Mouse (Mus musculus): ENCODE results near the gene Slc46a1.
A peak's percentile ranks its signal among the peaks of the same experiment; 100 is the strongest.

Slc46a1 gene

DNA sequence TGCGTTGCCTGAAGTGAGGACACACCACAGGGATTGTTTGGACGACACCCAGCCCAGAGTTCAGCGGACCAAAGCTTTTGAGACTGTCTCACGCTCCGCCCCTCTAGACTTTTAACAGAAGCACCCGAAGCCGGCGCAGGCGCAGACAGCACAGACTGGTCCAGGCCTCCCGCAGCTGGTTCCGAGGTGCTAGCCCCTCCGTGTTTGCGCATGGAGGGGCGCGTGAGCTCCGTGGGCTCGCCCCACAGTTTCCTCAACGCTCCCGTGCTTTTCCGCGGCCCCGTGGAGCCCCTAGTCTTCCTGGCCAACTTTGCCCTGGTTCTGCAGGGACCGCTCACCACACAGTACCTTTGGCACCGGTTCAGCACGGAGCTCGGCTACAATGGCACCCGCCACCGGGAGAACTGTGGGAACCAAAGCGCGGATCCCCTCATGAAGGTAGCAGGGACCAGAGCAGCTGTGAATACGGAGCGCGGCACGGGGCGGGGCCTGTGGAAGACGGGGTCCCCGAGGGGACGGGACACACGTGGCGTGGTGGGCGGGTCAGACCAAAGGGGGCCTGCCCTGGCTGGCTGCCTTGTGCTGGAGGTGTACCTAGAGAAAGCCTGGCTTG is at the start of gene Slc46a1:
TSS of gene Slc46a1 (plus strand) at position 130 of the 613 bp plus-strand sequence.
- peak; percentile 58 for DNase-seq (ENCODE audit: low spot score)

DNA sequence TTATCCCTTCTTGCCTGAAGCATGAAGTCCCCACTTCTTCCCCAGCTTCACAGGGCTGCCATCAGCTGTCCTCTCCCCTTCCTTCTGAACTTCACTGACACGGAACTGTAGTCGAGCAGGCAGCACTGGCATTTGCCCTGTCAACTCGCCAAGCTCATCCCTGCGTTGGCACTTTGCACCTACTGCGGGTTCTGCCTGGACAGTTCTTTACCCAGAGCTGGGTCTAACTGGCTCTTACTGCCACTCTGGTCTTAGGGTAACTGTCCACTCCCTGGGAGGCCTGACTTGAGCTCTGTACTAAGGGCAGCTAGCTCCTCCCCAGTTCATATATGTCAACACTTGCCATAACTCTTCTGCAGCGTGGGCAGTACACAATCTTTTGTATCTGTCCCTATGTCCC is 48.6 kb upstream of the Slc46a1 start:
- no peak for DNase-seq (ENCODE audit: low spot score)

DNA sequence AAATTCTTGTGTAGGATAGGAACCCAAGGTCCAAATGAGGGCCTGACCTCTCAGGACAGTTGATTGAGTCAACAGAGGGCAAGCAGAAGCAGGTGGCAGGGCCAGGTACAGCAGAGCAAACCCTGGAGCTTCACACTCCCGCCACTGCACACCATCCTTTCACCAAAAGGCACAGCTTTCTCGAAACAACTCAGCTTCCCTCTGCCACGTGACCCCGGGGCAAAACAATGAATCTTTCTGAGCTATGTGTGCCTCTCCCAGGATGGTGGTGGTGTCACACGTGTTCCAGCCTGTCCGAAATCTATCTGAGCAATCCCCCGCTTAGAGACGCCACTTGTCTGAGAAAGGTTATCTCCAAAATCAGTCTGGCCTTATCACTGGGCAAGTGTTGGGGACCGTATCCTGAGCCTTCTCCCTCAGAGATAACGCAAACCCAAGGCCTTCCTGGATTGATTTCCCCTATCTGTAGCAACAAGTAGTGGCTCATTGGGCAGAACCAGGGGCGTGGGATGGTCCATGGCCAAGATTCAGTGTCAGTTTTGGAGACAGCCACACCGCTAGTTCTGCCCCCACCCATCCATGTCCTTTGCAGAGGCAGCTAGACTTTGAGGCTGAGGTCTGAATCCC is 45.1 kb upstream of the Slc46a1 start:
- DNase-seq (ENCODE audit: low spot score) = no peak

DNA sequence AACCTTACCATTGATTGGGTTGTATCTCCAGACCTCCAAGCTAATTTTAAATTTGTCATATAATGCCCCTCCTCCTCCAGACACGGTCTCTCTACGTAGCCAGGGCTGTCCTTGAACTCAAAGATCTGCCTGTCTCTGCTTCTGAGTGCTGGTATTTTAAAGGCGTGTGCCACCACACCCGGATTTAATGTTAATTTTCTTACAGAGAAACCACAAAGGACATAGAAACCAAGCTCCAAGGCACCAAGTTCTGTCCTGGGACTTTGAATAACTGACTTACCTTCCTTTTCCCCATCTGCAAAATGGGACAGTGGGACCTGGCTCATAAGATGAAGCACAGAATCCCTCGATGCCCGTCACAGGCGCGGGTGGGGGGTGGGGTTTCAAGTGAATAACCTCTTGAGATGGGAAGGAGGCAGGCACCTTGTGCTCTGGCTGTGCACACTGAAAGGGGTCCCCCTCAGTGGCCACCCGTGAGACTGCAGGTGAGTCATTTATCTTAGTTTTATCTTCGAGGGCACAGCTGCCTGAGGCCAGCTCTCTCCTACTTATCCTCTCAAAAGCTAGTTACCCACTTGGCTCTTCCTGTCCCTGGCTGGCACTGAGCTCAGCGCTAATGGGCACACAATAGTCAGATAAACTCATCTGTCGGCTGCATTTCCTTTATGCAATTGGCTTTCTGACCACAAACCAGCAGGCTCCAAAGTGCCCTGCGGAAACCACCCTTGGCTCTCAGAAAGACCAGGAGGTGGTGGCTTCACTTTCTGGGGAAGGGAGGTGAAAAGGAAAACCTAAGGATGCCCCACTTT is 44.1 kb upstream of the Slc46a1 start:
- no peak for DNase-seq (ENCODE audit: low spot score)

DNA sequence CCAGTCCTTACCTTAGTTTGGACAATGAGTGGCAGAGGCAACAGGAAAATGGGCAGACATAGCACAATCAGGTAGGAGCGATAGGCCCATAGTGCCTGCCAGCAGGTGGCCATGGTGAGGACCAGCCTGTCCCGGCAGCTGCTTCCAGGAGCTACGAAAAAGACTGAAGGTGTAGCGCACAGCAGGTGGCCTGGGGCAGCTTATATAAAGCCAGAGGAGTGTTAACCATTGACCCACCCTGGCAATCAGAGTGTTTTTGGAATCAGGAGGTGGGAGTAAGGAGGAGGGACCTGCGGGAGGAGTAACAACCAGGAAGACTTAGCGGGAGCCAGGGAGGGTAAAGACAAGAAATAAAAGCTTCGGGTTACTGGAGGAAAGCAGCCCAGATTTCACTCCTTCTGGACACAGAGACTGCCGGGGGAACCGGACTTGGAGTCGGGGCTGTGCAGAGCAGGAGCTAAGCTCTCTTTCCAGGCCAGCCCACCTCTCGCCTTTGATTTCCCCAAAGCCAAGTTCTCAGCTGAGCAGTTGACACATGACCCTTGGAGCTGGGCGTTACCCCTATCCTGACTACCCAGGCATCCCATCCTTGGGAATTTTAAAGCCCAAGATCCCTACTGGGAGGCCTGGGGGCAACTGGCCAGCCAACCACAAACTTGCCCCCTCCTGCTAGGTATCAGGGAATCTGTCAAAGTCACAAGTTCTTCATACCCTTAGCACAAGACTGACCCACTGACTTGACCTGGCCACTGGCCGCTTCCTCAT is 43.3 kb upstream of the Slc46a1 start, which contains the start of gene Slc13a2:
TSS of gene Slc13a2 (minus strand) at position 163 of the 765 bp plus-strand sequence.
- no peak for DNase-seq (ENCODE audit: low spot score)

DNA sequence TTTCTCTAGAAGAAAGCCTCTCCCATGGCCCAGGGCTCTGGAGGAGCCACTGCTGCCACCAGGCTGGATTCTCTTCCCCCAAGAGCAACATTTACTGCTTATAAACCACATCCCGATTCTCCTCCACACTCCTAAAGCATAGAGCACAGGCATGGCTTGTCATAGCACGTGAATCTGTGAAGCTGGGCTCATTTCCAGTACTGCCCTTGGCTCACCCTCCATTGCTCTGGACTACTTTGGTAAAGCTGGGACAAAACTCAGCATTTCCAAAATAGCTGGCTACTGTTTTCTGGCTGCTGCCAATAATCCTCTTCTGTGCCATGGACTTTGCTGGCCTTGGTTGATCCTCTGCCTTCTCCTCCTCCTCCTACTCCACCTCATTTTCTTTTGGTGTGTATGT is 41.1 kb upstream of the Slc46a1 start:
- DNase-seq (ENCODE audit: low spot score) = no peak

DNA sequence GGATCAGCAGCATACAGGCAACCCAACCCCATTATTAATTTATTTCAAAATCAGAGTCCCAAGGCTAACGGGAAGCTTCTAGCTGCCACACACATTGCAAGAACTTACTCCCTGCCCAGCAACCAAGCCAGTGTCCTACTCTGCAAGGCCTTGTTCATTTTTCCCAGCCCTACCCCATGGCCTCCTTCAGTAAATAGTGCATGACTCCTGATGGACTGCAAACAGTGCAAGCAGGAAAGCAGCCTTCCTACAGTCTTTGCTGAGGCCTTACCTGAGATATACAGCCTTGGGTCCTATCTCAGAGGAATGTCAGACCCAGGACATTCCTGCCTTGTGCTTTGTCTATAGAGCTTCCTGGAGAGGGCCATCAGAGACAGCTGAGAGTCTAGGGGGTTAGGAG is 39.9 kb upstream of the Slc46a1 start:
- DNase-seq (ENCODE audit: low spot score) = no peak

DNA sequence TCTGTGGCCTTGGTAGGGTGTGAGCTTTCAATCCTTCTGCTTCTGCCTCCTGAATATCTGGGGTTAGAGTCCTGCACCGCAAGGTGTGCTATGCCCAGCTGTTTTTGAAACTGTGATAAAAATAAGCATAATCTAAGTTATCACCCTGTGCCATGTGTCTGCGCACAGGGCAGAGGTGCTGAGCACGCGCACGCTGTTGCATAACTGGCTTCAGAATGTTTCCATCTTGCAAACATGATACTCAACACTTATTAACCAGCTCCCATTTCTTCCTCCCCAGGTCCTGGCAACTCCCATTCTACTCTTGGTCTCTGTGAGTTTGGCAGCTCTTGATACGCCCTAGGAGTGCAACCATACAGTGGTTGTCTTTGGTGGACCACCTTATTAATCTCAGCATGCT is 37.8 kb upstream of the Slc46a1 start:
- DNase-seq (ENCODE audit: low spot score) = no peak

DNA sequence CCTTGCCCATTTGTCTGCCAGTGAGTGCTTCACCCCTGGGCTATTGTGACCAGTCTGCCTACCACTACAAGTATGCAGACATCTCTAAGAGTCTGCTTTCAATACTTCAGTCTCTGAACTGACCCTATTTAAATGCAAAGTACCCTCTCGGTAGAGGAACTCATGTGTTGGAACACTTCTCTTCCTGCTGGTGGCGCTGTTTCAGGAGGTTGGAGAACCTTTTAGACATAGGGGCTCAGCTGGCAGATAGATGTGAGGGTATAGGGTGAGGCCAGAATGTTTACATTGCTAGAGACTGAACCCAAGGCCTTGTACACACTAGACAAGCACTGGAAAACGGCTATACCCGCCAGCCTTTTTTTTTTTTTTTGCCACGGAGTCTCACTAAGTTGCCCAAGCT is 37.2 kb upstream of the Slc46a1 start:
- DNase-seq (ENCODE audit: low spot score) = no peak

DNA sequence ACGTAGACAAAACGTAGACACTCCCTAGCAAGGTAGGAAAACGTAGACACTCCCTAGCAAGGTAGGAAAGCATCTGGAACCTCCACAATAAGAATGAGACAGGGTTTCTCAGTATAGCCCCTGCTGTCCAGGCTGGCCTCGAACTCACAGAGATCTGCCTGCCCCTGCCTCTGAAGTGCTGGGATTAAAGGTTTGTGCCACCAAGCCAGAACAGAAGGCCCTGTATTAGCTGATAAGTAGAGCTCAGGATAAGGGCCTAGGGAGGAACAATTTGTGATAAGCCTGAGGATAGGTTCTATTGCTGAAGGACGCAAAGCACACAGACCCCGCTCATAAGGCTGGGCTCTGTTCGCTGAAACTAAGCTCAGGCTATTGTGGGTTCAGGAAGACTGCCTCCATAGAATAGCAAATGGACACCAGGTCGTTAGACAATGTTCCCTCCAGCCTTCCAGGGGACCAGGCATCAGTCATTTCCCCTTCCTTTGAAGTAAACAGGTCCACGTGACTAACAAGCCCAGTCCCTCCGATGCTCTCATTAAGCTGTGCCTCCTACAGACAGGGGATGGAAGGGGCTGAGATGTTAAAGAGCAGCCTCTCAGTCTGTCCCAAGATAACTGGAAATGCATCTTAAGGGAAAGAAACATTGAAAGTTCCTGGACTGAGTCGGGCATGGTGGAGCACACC is 35.2 kb upstream of the Slc46a1 start:
- DNase-seq (ENCODE audit: low spot score) = no peak

DNA sequence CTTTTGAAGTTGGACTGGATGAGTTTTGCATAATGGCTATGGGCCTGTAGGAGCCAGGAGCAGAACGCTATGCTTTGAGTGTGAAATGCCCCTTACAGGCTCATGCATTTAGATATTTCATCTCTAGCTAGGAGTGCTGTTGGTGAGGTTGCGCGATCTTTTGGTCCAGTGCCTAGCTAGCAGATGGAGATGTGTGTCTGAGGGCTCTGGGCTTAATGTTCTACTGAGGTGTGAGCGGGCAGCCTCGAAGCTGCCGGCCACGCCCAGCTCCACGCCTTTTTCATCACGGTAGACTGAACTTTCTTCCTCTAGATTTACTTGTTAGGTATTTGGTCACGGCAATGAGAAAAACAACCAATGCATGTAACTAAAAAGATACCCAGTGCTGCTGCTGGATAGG is 34.3 kb upstream of the Slc46a1 start:
- DNase-seq (ENCODE audit: low spot score) = no peak

DNA sequence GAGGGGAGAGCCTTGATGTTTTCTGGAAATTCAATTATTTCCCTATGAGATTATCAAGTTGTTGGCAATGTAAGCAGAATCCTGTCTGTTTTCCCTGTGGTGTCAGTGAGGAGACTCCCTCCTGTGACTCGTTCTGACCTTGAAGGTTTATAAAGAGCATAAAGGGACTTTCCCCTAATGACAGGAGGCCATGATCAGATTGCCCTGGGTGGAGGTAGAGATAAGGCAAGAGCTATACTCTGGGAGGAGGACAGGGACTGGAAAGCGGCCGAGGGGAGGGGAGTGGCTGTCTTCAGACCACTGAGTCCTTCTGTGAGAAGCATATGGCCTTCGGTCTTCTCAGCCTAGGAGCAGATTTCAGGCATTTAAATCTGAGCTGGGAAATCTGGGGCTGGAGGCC is 31.4 kb upstream of the Slc46a1 start:
- no peak for DNase-seq (ENCODE audit: low spot score)

DNA sequence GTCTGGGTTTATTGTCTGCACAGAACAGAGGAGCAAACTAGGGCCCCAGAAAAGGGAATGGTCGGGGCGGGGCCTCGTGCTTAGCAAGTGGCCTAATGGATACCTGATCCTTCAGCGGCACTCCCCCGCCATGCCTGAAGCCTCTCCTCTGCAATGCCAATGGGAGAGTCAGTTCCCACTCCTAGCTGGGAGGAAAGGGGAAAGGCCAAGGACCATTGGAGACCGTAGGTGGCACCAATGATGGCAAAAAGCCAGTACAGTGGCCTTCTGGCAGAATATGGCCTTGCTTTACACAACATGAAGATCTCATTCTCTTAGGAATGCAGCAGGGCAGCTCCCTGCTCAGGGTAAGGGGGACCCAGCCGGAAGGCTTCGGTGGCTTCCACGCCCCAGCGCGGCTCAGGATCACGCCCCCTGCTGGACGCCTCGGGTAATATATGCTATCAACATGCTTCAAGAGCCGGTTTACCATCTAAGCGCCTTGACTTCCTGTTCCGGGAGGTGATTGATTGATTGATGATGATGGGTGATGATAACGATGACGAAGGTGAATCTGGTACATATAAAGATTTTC is 29.6 kb upstream of the Slc46a1 start:
- DNase-seq (ENCODE audit: low spot score) = no peak

DNA sequence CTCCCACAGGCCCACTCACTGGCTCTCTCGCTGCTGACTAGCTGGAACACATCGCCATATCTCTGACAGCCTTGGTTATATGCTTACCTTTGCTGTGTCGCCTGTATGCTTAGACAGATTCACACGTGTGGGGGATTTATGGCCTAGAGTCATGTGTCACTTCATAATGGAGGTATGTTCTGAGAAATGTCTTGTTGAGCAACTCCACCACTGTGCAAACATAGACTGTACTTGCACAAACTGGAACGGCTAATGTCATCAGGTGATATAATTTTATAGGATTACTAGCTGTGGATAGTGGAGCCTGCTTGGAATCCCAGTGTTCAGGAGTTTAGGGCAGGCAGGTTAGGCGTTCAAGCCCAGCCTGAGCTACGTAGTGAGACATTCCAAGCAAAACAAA is 28.3 kb upstream of the Slc46a1 start:
- DNase-seq (ENCODE audit: low spot score) = no peak

DNA sequence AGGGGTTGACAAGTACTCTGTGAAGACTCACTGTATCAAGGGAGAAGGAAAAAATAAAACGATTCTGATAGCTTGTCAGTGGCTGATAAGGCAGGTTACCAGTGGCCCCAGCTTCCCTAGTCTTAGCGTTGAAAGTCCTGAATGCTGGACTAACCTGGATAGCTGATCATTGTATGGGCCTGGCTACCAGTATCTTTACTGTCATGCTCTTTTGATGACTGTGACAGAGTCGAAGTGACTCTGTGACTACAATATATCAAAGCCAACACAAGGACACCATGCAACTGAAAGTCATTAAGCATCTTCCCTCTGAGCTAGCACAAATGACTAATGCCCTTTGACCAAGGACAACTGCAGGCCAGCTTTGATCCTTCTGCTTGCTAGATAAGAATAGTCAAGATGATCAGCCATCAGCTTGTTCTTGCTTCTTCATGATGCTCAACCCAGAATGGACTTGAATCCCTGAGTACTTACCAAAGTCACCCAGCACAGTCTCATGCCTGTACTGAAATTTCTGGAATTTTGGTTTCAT is 27.0 kb upstream of the Slc46a1 start:
- no peak for DNase-seq (ENCODE audit: low spot score)

DNA sequence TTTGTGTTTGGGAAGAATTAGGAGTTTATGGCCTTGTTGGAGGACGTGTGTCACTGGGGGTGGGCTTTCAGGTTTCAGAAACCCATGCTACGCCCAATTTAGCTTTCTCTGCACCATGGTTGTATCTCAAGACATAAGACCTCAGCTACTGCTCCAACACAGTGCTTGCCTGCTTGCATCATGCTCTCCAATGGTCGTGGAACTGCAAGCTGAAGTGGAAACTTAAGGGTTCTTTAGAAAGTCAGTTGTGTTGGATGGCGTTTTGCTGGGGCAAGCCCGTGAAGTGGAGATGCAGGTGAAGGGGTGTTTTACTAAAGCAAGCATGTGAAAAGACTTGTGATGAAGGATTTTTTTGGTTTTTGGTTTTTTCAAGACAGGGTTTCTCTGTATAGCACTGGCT is 22.4 kb upstream of the Slc46a1 start:
- DNase-seq (ENCODE audit: low spot score) = no peak

DNA sequence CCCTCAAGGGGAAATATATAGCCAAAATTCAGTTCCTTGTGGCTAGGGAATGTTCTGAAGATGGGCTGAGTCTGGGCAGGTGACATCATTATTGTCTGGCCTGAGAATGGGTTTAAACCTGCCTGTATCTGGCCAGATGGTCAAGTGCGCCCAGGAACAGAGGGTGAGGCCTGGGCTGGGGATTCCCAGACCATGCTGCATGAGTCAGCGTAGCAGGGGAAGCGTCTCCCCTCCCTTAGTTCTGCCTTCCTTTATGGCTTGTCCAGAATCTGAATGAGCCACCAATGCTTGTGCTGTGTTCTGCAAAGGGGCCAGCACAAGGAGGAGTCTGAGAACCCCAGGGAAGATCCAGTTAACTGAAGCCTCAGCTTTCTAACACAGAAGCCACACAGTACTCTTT is 18.3 kb upstream of the Slc46a1 start:
- no peak for DNase-seq (ENCODE audit: low spot score)

DNA sequence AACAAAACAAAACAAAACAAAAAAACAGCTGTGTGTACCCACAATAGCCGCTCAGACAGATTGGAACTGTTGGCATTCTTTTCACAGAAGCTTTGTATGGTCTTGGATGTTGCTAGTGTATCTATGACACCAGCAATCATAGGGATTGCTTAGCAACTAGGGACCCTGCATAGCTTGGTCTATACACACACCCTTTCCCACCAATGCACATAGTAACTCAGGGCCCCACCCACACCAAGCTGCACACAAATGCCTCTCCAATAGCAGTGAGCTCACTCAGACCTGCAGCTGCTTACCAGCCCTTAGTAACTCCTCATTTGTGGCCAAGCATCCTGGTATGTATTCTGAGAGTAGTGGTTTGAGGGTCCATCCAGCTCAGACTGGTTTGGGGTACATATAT is 17.3 kb upstream of the Slc46a1 start:
- no peak for DNase-seq (ENCODE audit: low spot score)

DNA sequence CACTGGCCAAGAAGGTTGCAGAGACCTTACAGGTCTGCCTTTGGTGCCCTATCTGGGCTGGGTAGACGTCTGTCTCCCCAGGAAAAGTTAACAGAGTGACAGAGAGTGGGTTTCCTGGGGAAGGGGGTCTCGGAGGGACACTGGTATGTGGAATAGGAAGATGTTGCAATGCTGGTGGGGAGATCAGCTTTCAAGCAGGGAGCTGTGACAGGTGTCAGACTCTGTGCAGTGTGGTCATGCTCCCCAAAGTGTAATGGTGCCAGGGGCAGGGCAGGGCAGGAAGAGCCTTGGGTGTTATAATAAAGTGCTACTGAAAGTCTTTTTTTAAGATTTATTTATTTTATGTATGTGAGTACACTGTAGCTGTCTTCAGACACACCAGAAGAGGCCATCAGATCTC is 15.2 kb upstream of the Slc46a1 start:
- no peak for DNase-seq (ENCODE audit: low spot score)

DNA sequence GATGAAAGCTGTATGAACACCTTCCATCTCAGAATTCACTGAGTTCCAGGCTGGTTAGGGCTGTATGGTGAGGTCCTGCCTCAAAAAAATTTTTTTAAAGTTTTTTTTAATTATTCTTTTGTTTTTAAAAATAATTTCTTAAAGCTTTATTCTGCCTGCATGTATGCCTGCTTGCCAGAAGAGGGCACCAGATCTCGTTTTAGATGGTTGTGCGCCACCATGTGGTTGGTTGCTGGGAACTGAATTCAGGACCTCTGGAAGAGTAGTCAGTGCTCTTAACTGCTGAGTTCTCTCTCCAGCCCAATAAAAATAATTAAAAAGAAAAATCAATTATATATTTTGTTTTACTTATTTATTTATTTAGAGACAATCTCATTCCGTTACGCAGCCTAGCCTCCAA is 11.8 kb upstream of the Slc46a1 start:
- DNase-seq (ENCODE audit: low spot score) = no peak

DNA sequence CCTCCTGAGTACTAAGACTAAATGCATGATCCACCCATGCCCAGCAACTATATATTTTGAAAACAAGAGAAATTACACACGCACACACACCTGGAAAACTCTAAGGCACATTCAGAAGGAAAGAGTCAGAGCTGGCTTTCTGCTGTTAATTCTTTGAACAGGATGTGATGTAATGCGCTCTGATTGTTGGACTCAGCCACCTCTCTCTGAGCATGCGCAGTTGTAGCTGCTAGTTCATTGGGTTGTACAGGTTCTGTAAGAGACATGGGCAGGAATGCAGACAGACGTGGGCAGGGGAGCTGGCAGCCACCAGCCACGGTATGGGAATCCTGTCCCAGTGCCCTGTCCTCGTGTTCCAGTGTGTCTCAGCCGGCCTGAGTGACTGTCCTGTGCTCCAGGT is 11.2 kb upstream of the Slc46a1 start:
- no peak for DNase-seq (ENCODE audit: low spot score)
